Mouse (Mus musculus) heart, postnatal 0 days (tissue): ENCODE data around the gene Rgs6.

Experiments used
- CTCF ChIP-seq: IDR thresholded peaks from 2 replicates; pipeline ENCODE4 v1.5.1; 2016; ENCODE audit warnings: antibody characterized with exemption, control low read depth, low read depth
- EP300 ChIP-seq: IDR thresholded peaks from 2 replicates; pipeline ENCODE4 v1.6.1; 2016; ENCODE audit warnings: antibody characterized with exemption, low read depth

- TF ChIP-seq CTCF (no peak), EP300 (no peak)
These were observed 352.4 kb downstream of the Rgs6 start for GRCm38 (mm10) chr12:82940461-82940860.
